Mouse (Mus musculus) heart, postnatal 36 days (tissue): ENCODE results near the gene Smpx. TPM values are rescaled to one million over a fixed set of nuclear protein-coding genes. Genes with fewer than 3 reads are reported as not detected.

Experiments used
- DNase-seq, 2 experiments: peaks; one replicate each; pipeline ENCODE4 v3.0.0; 2021 to 2022
- intact Hi-C: fragments of 180-260 bp; cut with DNase I; formaldehyde crosslinking; loops from one replicate; pipeline ENCODE4 v1.15.1; 2025
- total RNA-seq, 2 experiments: library from RNA; stranded (reverse); gene quantifications; 2 replicates each; pipeline ENCODE4 v1.2.3; 2021

The Smpx gene
- total RNA-seq = 100 to 1,000 TPM; 397 to 411 TPM

DNA sequence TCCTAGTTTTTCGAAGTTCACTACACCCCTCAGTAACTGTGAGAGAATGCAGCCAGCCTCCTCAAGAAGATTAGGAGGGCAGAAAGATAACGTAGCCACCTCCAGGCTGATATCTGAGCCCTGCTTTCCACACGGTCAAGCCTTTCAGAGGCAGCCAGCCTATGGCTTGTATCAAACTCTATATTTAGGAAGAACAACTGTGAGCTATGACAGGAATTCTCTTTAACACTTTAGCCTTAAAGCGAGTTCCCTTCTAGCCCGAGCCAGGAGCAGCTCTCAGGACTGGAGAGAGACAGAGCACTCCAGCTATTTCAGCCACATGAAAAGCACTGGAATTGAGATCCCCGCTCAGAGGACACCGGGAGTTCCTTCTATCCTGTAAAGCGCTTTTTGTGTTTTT lies at the start of gene Smpx:
TSS of gene Smpx (plus strand) at position 49 of the 400 bp plus-strand sequence.
- peak in 1 of 2 experiments; percentile 14 for DNase-seq
- intact Hi-C loops = no loop called here

DNA sequence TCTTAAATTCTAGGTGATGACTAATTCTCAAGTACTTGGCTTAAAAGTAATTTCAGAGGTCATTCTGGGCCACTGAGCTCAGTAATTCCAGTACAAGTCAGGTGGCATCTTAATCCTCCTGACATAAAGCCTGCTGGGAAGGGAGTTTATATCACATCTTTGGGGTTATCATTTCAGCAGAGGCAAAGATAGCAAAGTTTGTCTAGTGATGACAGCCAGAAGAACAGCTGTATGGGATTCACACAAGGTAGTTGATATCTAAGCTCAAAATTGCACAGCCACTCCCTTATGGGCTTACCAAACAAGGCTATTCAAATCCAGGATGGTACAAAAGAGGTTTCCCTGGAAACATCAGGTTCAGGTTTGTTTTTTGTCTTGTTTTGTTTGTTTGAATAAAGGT lies 43.7 kb upstream of the Smpx start:
- DNase-seq = no peak
- intact Hi-C loops = no loop called here

DNA sequence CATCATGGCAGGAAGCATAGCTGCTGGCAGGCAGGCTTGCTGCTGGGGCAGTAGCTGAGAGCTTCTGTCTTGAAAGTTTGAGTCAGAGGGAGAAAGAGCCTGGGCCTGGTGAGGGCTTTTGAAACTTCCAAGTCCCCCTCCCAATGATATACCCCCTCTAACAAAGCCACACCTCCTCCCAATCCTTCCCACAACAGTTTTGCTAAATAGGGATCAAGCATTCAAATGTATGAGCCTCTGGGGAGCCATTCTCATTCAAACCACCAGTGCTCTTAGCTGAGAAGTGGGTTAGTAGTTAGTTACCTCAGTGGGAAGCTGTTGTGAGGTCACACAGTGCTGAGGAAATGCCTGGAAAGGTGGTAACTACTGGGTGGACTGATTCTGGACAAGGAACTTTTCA lies 41.4 kb upstream of the Smpx start:
- DNase-seq = no peak
- intact Hi-C loops = no loop called here

DNA sequence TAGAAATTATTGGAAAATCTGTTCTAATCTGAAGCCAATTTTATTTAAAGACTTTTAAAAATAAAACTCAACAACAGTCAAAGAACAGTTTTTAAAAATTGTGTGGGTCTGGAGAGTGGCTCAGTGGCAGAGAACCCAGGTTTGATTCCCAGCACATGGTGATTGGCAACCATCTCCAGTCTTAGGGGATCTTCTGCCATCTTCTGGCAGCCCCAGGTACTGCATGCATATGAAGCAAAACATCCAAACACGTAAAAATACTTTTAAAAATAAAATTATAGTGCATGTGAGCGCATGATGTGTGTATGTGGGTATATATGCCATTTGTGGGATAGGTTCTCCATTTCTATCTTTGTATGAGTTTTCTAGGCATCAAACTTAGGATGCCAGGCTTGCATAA lies 26.9 kb upstream of the Smpx start:
- intact Hi-C loops = no loop called here
- DNase-seq = no peak

DNA sequence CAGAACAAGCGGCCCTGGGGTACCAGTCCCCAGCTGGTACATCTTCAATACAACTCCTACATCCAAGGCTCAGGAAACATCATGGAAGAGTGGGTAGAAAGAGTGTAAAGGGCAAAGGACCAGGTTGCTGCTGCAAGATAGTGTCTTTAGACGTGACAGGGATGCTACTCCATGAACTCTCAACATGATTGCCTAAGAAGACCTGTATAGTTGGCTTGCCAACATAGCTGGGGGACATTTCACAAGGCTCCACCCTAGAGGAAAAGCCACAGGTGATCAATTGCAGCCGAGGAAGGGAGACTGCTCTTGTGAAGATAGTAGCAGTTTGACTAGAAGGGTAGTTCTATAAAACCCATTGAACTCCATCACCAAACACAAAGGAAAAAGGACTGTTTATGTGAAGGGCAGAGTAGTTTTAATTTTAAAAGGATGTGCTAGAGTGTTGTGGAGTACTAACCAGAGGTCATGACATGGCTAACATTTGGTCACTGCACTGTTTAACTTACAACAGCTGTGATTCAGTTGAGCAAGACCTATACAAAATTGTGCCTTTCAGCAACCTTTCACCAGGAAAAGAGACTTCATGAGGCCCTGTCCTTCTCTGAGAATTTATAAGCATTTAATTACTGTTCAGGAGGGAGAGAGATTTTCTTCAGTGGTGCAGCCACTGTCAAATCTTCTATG lies 23.9 kb upstream of the Smpx start:
- DNase-seq = no peak
- intact Hi-C loops = no loop called here

DNA sequence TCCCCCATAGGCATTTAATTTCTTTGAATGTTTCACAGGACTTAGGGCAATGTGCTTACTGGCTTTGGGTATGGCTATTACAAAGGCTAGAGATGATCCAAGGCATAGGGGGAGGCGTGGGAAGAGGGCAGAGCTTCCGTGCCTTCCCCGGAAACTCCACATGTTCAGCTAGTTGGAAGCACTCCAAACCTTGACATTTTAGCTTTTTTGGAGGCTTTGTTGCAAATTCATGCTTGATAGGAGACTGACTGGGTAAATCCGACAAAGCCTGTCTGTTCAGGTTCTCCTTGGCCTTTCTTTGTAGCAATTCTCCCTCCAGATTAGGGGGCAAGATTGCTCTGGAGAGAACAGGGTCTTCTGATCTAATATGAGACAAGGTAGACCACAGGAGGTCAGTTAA lies 7.5 kb upstream of the Smpx start:
- DNase-seq = no peak
- intact Hi-C loops = no loop called here

DNA sequence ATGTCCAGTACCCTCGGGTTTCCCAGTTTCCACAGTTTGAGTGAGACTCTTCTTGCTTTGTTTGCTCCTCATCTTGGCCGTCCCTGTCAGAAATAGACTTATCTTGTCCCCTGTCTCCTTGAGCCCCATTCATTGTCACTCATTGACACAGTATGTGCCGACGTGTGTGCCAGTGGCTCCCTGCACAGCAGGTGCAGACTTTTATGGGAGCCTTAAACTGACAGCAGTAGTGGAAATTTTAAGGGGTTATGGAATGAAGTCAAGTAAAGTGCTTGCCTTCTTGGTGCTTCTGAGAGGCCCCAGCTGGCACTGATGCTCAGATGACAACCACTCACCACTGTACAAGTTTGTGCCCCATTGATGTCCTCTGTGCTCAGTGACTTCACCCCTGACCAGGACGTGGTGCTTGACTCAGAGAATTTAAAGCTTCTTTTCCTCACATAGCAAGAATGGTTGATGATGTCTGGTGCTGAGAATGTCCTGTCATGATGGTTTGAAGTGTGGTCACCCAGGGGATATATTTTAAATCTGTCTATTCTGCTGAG lies 1.0 kb upstream of the Smpx start:
- intact Hi-C loops = no loop called here
- no peak for DNase-seq

DNA sequence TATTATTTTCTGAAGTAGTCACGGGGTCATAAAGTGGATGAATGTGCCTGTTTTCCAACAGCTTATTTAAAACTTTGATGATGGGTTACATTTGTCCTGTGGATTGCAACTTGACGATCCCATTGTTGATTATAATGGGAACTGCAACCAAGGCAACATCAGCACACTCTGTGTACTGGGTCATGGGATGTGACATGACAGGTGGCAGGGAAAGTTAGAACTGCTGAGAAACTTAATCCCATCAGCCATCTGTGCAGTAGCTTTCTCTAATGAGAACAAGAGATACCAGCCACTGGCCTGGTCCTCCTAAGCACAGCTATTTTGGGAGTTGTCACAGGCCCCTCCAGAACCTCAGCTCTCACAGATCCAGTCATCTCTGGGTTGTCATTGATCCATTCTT lies 8.5 kb downstream of the Smpx start:
- DNase-seq = no peak
- intact Hi-C loops = no loop called here

DNA sequence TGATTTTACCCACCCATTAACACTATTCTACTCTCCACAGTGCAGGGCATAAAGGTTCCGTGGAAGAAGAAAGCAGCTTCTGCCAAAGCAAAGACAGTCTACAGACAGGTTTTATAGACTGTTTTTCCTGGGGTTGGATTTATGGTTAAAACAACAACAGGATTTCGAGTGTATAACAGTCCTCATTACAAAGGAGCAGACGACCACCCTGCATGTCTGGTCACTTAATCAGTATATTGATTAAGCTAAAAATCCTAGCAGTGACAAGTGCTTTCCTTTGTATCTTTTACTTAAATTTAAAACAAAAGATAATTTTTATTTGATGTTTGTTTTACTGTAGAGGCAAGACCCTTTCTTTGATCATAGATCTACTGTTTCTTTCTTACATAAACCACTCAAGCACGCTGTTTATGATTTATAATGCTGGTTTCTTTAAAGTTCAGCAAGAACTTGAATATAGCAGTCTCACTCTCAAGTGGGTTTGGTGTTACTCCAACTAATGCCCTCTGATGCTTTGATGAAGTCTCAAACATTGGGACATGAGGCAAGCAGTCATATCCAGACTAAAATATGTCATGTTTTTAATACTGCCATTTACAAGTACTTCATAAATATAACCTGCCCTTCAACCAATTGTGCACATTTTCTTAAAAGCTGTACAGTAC lies 10.0 kb downstream of the Smpx start:
- intact Hi-C loops = no loop called here
- DNase-seq = no peak

DNA sequence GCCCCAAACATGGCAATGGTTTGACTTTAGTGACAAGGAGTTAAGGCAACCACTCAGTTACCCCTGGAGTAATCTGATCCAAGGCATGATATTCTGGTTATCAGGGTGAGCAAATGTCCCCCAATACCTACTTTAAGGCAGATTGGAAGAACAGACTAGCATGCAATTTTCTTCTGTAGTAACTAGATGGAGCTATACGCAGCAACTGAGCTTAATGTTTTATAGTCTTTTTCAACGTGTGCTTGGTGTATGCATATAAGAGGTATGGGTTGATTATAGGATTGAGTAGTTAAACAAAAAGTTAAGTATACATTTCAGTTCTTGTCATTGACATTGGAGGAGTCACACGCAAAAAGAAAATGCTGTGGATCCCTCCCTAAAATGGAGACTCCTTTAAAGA lies 21.2 kb downstream of the Smpx start:
- DNase-seq = no peak
- intact Hi-C loops = no loop called here

DNA sequence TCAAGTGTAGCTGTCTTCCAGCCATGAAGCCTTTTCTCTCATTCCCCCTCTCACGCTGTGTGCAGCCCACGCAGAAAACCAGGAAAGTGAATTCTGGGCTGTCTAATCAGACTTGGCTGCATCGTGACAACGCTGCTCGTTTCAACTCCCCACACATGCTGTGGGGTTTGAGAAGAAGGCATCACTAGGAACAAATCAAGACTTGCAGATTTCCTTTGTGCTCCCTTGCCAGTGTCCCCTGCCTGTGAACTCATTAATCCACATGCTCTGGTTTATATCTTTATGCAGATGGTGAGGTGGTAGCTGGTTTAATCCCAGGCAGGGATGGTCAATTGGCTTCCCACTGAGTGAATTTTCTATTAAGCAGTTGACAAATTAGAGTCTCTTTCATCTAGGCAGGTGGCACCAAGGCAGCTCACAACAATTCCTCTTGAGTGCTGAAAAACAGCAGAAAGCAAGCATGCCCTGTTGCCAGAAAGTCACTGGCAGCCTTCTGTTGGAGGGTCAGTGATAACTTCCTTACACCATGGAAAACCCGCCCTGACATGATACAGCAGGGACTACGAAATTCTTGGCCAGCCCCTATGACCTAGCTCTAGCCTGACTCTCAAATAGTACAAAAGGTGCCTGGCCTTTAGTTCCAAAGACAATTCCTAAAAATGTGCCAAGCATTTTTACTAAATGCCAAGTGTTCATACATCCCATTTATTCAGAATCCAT lies 32.1 kb downstream of the Smpx start:
- intact Hi-C loops = loop anchor here (5.0 kb wide), 1 partner anchor 1192 kb away; no protein-coding TSS in a partner anchor
- no peak for DNase-seq

DNA sequence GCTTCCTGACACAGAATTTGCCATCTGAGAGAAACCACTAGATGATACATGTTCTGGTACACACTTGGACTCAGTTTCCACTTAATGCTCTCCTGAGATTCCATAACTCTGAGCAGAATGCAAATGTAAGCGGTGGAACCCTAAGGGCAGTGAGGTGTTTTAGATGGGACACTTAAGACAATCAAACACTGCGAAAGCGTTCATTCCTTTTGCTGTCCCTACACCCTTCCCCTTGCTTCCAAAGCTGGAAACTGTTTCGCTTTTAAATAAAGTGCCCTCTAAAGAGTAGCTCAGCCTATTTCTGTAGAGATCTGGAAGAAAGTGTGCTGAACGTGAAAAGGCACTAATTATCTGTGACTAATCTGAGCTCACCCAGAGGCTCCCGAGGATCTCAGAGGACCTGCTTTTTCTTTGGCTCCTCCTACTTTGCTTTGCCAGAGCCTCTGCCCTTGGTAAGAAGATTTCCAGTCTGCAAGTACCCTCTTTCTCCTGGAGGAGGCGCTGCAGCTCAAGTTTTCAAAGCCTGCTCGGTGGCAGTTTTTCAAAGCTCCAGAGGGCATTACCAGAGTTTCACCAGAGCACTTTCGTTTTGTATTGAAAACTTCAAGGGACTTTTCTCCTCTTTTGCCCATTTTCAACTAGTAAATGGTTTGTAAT lies 33.1 kb downstream of the Smpx start:
- peak; percentile 49 to 55 for DNase-seq
- intact Hi-C loops = loop anchor here (2.0 to 5.0 kb wide), 2 partner anchors 219 to 1191 kb away; no protein-coding TSS in a partner anchor

DNA sequence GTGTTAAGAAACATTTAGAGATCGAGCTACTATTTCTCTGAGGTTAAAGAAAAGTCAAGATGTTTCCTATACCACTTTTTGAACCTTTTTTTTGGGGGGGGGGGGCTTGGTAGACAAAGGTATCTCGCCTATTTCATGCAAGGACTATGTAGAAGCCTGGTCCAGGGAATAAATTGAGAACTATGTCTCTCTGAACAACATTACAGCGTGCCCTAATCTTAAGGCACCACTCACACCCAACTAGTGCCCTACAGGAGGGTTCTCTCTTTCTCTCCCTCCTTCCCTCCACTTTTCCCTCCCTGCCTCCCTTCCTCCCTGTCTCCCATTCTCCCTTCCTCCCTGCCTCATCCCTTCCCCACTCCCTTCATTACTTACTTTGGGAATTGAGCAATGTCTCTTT lies 33.6 kb downstream of the Smpx start:
- no peak for DNase-seq
- intact Hi-C loops = loop anchor here (2.0 to 5.0 kb wide), 2 partner anchors 218 to 1190 kb away; no protein-coding TSS in a partner anchor

DNA sequence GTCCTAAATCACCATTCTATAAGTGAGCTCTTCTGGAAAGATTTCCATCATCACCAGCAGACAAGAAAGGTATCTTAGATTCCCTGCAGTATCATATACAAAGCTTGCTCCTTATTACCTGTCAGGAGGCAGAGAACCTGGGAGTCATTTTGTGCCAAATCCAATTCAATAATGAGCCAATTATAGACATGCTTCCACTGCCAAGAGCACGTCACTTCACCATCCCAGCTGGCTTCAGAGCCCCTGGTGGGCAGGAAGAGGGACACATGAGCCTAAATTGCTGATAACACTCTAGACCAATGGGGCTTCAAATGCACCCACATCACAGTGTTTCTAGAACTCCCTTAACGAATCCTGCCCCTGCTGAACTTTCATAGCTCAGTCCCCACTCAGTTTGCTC lies 35.1 kb downstream of the Smpx start:
- intact Hi-C loops = loop anchor here (2.0 to 5.0 kb wide), 2 partner anchors 217 to 1188 kb away; no protein-coding TSS in a partner anchor
- no peak for DNase-seq

DNA sequence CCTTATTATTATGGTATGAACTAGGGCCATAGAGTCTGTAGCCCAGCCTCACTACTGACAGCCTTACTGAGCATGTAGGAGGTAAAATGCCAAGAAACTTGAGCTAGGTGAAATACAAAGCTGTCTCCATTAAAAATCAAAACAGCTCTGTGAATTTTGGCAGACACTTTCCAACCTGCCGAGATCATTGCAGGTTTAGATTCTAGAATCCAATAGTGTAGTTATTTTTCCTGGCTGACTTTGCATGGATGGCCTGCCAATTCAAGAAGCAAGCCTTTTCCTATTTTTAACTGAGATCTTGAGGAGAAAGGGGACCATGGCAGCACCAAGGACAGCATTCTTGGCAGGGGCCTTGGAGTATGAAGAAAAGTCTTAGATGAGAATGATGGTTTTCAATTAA lies 35.6 kb downstream of the Smpx start:
- intact Hi-C loops = loop anchor here (5.0 kb wide), 1 partner anchor 1188 kb away; no protein-coding TSS in a partner anchor
- no peak for DNase-seq

DNA sequence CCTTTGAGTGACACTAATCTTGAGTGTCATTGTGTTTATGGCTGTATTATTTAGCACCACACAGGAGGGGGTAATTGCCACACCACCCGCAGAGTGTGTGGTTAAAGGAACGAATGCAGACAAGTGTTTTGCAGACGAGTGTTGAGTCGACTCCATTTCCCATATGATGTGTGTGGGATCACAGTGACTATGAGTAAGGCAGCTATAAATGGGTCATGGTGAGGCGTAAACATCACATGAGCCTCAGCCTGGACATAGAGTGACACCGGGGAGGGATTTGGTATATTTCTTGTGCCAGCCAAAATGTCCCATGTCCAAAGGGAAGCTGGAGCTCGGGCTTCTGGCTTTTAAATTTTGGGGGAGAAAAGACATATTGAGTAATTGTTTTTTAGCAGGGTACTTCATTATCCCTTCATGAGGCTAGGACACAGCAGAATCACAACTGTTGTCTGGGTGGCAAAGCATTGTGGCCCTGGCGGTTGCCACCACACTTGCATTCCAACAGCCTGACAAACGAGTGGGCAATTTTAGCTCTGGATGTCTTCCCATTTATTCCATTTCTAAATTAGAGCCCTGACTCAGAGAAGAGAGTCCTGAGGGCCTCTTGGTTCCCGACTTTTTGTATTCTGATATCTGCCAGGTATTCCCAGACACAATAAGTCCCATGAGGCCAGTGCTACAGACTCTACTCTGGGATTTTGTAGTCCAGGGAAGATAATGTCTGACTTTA lies 49.3 kb downstream of the Smpx start:
- peak in 1 of 2 experiments; percentile 20 for DNase-seq

DNA sequence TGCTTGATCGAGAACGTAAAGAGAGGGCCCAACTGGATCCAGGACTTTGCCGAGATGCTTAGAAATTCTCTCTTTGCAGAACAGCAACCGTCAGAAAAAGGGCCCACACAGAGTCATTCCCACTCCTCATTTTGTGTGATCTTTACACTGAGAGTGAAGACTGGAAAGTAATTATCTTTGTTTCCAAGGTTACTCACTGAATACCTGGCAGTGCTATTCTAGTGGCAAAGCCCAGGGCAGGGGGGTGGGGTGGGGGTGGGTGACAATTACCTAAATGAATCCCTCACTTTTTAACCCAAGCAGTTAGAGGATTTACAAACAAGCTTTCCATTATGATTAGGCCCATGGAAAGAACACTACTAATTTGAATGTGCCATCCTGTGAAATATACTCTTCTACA lies 55.8 kb downstream of the Smpx start:
- intact Hi-C loops = no loop called here

More for the DNA sequence above, 49.3 kb downstream of the Smpx start:
- intact Hi-C loops = no loop called here

DNA sequence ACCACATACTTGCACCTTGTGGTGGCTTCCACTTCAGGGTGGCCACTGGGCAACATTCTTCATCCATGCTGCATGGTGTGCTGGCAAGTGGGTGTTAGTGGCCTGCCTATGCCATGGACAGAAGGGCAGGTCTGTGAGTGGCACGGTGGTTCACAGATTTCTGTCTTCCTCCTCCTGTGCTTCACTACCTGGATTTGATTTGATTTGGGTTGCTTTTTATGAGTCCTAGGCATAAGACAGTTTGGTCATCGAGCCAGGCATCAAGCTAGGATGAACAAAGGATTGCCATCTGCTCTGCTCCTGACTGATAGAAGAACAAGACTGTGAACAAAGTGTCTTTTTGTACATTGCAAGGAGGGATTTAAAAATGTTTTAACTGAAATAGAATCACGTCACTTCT lies 63.8 kb downstream of the Smpx start:
- DNase-seq = no peak
- intact Hi-C loops = no loop called here

More for the DNA sequence above, 55.8 kb downstream of the Smpx start:
- no peak for DNase-seq

DNA sequence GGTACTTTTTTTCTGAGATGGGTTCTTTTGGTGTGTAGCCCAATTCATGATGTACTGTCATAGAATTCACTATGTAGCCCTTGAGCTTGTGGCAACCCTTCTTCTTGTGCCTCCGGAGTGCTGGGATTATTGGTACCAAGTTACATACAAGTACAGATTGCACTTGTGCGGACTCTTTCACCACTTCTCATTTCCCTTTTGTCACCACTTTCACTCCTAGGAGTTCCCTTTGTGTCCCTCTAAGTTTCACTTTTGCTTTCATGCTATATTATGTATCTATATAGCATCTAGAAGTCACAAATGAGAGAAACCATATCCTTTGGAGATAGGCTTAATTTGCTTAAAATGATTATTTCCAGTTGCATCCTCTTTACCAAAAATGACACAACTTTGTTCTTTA lies 103.0 kb downstream of the Smpx start:
- intact Hi-C loops = no loop called here
- DNase-seq = no peak
